Mouse (Mus musculus) forebrain, embryonic 13.5 days (tissue): ENCODE results near the gene Lnx1. TPM values are rescaled to one million over a fixed set of nuclear protein-coding genes. Genes with fewer than 3 reads are reported as not detected.

Experiments used
- ATAC-seq: fragments of 200-750 bp; cut with Nextera tagmentation; 2 replicates; pipeline ENCODE4 v1.8.0; 2017
- H3K27ac ChIP-seq: fragments of 300-500 bp; sonication (generic); 2 replicates; pipeline ENCODE4 v1.5.1; 2015; ENCODE audit warnings: inconsistent platforms, mild to moderate bottlenecking, moderate library complexity
- H3K27me3 ChIP-seq: fragments of 300-500 bp; sonication (generic); 2 replicates; pipeline ENCODE4 v1.6.1; 2015; ENCODE audit warnings: mild to moderate bottlenecking, inconsistent platforms
- H3K36me3 ChIP-seq: fragments of 300-500 bp; sonication (generic); 2 replicates; pipeline ENCODE4 v1.6.1; 2015; ENCODE audit warnings: mild to moderate bottlenecking, inconsistent platforms; ENCODE audit not compliant: poor library complexity, severe bottlenecking
- H3K4me1 ChIP-seq: fragments of 300-500 bp; sonication (generic); 2 replicates; pipeline ENCODE4 v1.6.1; 2015; ENCODE audit warnings: inconsistent platforms
- H3K4me2 ChIP-seq: fragments of 300-500 bp; sonication (generic); 2 replicates; pipeline ENCODE4 v1.6.1; 2015; ENCODE audit warnings: inconsistent platforms, mild to moderate bottlenecking, moderate library complexity
- H3K4me3 ChIP-seq: fragments of 300-500 bp; sonication (generic); 2 replicates; pipeline ENCODE4 v1.5.1; 2015; ENCODE audit warnings: mild to moderate bottlenecking, inconsistent platforms
- H3K9ac ChIP-seq: fragments of 300-500 bp; sonication (generic); 2 replicates; pipeline ENCODE4 v1.6.1; 2015; ENCODE audit warnings: mild to moderate bottlenecking, inconsistent platforms
- H3K9me3 ChIP-seq: fragments of 300-500 bp; sonication (generic); replicated peaks from 2 replicates; pipeline ENCODE4 v1.6.1; 2016; ENCODE audit warnings: inconsistent platforms
- WGBS: fragments of 180-500 bp; shearing (Covaris S2); methylation state at CpG from one replicate; pipeline ENCODE4 v1.1.7; 2015; 5-methylcytosine and 5-hydroxymethylcytosine counted together
- polyA plus RNA-seq: library from polyadenylated mRNA; unstranded; fragments of >200 nt; fragmentation: Nextera tagmentation; extraction: Ambion mirVana; gene quantifications from 2 replicates; pipeline ENCODE4 v1.2.1, GENCODE M21; 2015

Gene Lnx1
- polyA plus RNA-seq, 1 experiment from 2014 or later, result 0.97 TPM

DNA sequence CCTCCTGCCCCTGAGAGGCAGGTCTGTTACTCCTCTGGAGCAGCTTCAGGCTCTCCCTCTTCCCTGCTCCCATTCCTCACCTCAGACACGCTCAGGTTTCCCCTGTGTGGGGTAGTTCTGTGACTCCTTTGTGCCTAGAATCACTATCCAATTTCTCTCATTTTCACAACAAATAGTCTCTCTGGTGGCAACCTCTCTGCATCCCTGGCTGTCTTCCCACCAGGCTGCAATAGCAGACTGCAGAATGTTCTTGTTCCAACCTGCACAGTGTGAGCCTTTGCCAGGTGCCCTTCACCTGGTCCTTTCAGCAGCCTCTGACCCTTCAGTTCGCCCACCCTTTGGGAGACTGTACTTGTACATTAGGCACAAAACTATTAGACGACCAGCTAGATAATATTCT is 19.1 kb upstream of the Lnx1 start:
- H3K4me1 ChIP-seq, result peaks cover 15% of the 10 kb centered on the region
- H3K9ac ChIP-seq, result no peak overlapping the region
- H3K4me3 ChIP-seq, result no peak overlapping the region
- WGBS, result 71% methylated on average over 3 of the region's 3 CpGs
- no peak overlapping the region for H3K27ac ChIP-seq
- H3K27me3 ChIP-seq, result no peaks in the 10 kb centered on the region
- H3K36me3 ChIP-seq, result no peaks in the 10 kb centered on the region
- H3K9me3 ChIP-seq, result no peaks in the 10 kb centered on the region
- no peak for ATAC-seq
- H3K4me2 ChIP-seq, result no peak overlapping the region

DNA sequence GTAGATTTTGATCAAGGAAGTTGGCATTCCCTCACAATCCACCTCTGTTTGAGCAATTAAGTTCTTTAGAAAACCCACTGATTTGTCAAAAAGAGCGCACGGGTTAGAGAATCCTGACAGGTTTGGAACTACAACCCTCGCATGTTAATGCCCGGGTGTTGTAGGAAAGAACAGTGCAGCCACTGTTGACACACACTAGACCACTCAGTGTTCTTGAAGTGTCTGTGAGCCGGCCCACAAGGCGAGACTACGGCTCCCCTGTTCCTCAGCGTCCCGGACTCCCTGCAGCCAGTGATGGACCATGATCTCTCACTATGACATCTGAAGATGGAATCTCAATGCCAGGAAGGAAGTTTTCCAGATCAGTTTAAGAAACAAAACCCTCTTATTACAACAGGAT is 17.9 kb upstream of the Lnx1 start:
- no peaks in the 10 kb centered on the region for H3K36me3 ChIP-seq
- no peaks in the 10 kb centered on the region for H3K9me3 ChIP-seq
- no peak overlapping the region for H3K27ac ChIP-seq
- peak overlapping the region; percentile 31 for H3K4me2 ChIP-seq
- no peak for ATAC-seq
- 43% methylated on average over 9 of the region's 9 CpGs for WGBS
- no peak overlapping the region for H3K4me3 ChIP-seq
- H3K27me3 ChIP-seq, result no peaks in the 10 kb centered on the region
- no peak overlapping the region for H3K9ac ChIP-seq
- peaks cover 24% of the 10 kb centered on the region for H3K4me1 ChIP-seq

DNA sequence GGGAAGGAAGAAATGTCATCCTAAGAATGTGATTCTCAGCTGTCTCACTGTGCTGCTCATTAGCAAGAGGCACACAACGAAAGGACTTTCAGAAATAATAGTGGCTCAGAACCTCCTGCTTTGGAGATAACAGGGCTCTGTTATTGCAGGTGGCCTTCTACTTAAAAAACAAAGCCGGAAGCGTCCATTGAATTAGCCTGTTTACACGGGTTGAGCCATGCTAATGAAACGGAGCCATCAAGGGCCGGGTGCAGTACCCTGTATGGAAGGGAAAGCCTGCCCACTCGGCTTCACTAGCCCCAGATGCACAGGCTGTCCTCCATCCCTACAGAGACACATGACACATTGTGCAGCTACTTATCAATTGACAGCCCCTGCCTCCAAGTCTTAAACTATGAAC is 13.5 kb upstream of the Lnx1 start:
- H3K4me1 ChIP-seq, result peaks cover 16% of the 10 kb centered on the region
- no peak overlapping the region for H3K4me3 ChIP-seq
- H3K9me3 ChIP-seq, result no peaks in the 10 kb centered on the region
- H3K9ac ChIP-seq, result no peak overlapping the region
- H3K27me3 ChIP-seq, result no peaks in the 10 kb centered on the region
- whole genome bisulfite sequencing, result 7% methylated on average over 7 of the region's 7 CpGs
- 0 out of 2 replicates have a peak, but pooled peaks have one; percentile 43 for ATAC-seq
- no peaks in the 10 kb centered on the region for H3K36me3 ChIP-seq
- H3K27ac ChIP-seq, result no peak overlapping the region
- H3K4me2 ChIP-seq, result no peak overlapping the region

DNA sequence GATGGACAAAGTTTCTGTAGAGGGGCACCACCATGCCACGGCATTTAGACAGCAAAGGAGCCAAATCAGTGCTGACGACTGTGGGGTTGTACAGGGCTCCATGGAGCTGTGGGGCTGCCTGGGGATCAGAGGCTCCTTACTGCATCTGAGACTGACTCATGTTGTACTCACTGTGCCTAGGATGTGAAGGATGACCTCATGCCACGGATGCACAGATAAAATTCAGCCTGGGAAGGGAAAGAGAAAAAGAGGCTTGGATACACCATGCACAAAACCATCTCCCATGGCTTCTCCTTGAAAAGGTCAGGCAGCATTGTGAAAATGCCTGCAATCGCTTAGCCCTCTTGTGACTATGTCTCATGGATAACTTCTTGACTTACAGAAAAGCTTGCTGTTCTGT is 10.1 kb upstream of the Lnx1 start:
- Histone ChIP-seq H3K36me3 (no peaks in the 10 kb centered on the region), H3K4me2 (no peak overlapping the region), H3K9ac (no peak overlapping the region), H3K27me3 (no peaks in the 10 kb centered on the region), H3K9me3 (no peaks in the 10 kb centered on the region), H3K4me3 (no peak overlapping the region), H3K4me1 (peaks cover 8% of the 10 kb centered on the region; the same call in 1 of the 2 replicates), H3K27ac (no peak overlapping the region)
- no peak for ATAC-seq
- 79% methylated on average over 4 of the region's 4 CpGs for WGBS

DNA sequence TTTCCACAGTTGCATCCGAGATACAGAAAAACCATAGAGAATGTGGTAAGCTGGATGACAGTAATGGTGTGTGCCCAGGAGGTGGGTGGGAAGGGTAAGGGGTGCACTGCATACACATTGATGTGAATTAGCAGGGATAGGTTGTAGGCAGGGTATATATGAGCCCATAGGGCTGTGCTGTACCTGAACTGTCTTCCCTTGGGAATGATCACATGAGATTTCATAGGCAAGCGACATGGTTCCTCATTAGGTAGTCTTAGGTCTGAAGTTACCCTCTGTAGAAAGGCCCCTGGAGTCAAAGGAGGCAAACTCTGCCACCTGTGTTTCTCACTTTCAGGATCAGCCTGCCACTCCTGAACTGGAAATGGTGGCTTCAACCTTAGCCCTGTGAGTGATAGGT is 9.3 kb upstream of the Lnx1 start:
- H3K9ac ChIP-seq, result no peak overlapping the region
- peaks cover 8% of the 10 kb centered on the region; the same call in 1 of the 2 replicates for H3K4me1 ChIP-seq
- no peak overlapping the region for H3K27ac ChIP-seq
- H3K36me3 ChIP-seq, result no peaks in the 10 kb centered on the region
- H3K4me2 ChIP-seq, result no peak overlapping the region
- no peak for ATAC-seq
- H3K27me3 ChIP-seq, result no peaks in the 10 kb centered on the region
- no peak overlapping the region for H3K4me3 ChIP-seq
- WGBS, result 90% methylated on average over 2 of the region's 2 CpGs
- no peaks in the 10 kb centered on the region for H3K9me3 ChIP-seq

DNA sequence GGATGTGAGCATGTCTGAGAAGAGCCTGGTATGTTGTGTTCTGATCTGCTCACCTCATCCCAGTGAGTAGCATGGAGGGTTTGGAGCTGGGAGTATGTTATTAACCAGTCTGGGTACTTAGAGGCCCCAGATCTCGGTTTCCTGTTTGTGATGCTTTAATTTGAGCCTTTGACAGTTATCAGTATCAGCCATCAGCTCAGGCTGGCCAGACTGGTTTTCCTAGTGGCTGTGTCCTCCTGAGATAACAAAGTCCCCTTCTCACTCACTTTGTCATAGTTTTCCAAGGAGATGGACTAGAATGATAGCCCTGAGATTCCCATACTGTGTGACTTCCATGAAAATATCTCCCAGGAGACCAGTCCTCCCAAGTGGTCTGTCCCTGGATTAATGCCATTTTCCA is 8.3 kb upstream of the Lnx1 start:
- ATAC-seq, result no peak
- H3K9ac ChIP-seq, result no peak overlapping the region

DNA sequence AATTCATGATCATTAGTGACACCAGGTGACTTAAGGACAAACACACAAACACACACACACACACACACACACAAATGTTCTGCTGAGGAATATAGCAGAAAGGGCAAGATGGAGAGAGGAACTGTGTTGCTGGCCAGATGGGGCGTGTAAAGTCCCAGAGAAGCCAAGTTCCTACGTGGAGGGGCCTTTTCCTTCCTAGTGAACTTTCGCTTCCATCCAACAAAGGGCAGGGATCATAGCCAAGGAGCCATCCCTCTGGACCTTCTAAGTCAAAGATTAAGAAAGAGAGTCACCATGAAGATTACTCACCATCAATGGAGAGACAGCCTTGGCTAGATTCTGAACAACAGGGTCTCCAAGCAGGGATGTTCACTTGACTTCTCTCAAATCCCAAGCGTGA is 7.5 kb upstream of the Lnx1 start:
- no peak overlapping the region for H3K4me2 ChIP-seq
- ATAC-seq, result no peak
- H3K36me3 ChIP-seq, result no peaks in the 10 kb centered on the region
- WGBS, result 92% methylated on average over 4 of the region's 4 CpGs
- H3K9ac ChIP-seq, result no peak overlapping the region
- H3K27me3 ChIP-seq, result no peaks in the 10 kb centered on the region
- H3K4me1 ChIP-seq, result 0 out of 2 replicates have a peak, but pooled peaks cover under 1% of the 10 kb centered on the region
- H3K4me3 ChIP-seq, result no peak overlapping the region
- H3K27ac ChIP-seq, result no peak overlapping the region
- no peaks in the 10 kb centered on the region for H3K9me3 ChIP-seq

More for the DNA sequence above, 8.3 kb upstream of the Lnx1 start:
- no peak overlapping the region for H3K27ac ChIP-seq
- H3K4me3 ChIP-seq, result no peak overlapping the region
- H3K4me1 ChIP-seq, result 0 out of 2 replicates have a peak, but pooled peaks cover 1% of the 10 kb centered on the region
- H3K27me3 ChIP-seq, result no peaks in the 10 kb centered on the region
- H3K4me2 ChIP-seq, result no peak overlapping the region
- no peaks in the 10 kb centered on the region for H3K9me3 ChIP-seq
- whole genome bisulfite sequencing, result 68% methylated on average over 1 of the region's 1 CpGs
- no peaks in the 10 kb centered on the region for H3K36me3 ChIP-seq

DNA sequence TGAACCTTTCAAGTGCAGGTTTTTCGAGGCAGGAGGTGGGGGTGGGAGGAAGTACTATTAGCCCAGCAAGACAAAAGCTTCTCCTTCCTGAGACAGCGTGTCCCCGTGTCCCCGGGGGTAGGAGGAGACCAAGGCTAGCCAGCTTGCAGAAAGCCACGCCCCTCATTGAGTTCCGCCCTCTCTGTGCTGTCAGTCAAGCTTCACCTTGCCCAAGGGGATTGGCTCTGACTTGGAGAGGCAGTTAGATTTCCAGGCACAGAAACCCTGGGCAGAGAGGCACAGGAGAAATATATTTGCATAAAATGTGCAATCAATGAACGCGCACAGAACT is 1.7 kb upstream of the Lnx1 start:
- Histone ChIP-seq H3K36me3 (no peaks in the 10 kb centered on the region), H3K9me3 (no peaks in the 10 kb centered on the region), H3K4me3 (peak overlapping the region; percentile 40), H3K27me3 (peaks cover 9% of the 10 kb centered on the region), H3K27ac (no peak overlapping the region), H3K4me1 (peaks cover 24% of the 10 kb centered on the region), H3K9ac (0 out of 2 replicates have a peak overlapping the region, but pooled peaks have one; percentile 30), H3K4me2 (peak overlapping the region; percentile 58)
- ATAC-seq, result peak; percentile 98
- under 1% methylated on average over 8 of the region's 8 CpGs for WGBS

DNA sequence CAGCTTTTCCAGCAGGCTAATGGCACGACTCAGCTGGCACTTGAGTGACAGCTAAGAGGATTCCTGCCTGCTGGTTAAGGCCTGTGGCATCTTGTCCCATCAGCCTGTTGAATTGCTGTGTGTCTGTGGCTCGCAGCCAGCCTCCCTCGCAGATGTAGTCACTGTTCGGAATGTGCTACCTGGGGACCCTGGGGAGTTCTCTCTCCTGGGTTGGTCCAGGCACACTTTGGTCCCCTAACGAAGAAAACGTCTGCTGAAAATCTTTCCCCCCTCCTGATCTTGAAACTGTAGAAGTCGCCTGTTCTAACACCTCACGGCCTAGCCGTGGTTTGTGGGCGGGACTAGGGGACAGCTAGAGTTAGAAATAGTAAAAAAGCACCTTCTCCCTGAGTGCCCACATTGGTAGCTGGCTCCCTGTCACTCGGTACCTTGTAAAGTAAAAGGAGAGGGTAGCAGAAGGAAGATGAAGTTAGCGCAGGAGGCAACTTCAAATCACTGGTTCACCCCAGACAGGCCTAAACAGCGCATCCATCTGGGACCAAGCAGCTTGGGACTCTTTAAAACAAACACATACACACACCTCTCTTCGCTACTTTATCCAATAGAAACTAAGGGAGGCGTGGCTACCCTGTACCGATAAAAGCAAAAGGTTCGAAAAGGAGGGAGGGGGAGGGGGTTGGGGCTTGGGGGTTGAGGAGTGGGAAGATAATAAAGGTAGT is 1.2 kb upstream of the Lnx1 start:
- no peaks in the 10 kb centered on the region for H3K9me3 ChIP-seq
- H3K36me3 ChIP-seq, result no peaks in the 10 kb centered on the region
- ATAC-seq, result peak; percentile 86
- H3K4me3 ChIP-seq, result peak overlapping the region; percentile 40
- H3K27me3 ChIP-seq, result peaks cover 9% of the 10 kb centered on the region
- peaks cover 24% of the 10 kb centered on the region for H3K4me1 ChIP-seq
- no peak overlapping the region for H3K27ac ChIP-seq
- 0 out of 2 replicates have a peak overlapping the region, but pooled peaks have one; percentile 30 for H3K9ac ChIP-seq
- 13% methylated on average over 17 of the region's 17 CpGs for WGBS
- peak overlapping the region; percentile 58 for H3K4me2 ChIP-seq

DNA sequence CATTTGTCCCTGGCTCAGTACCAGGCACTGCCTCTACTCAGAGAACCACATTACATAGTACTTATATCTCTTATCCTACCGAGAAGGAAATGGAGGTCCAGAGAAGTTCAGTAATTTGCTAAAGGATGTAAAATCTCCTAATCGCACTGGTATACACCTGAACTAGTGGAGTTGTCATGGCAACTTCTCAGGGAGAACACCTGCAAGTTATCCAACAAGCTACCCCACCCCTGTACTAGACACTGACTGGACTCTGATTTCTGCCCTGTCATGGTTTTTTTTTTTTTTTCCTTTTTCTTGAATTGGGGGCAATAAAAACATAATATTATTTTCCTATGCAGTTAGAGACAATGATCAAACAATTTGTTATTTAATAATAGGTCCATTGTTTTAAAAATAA is 1.8 kb downstream of the Lnx1 start:
- no peak overlapping the region for H3K27ac ChIP-seq
- ATAC-seq, result no peak
- H3K4me2 ChIP-seq, result no peak overlapping the region
- 83% methylated on average over 2 of the region's 2 CpGs for WGBS
- peaks cover 9% of the 10 kb centered on the region for H3K27me3 ChIP-seq
- H3K4me3 ChIP-seq, result no peak overlapping the region
- H3K9me3 ChIP-seq, result no peaks in the 10 kb centered on the region
- H3K4me1 ChIP-seq, result peaks cover 24% of the 10 kb centered on the region
- H3K9ac ChIP-seq, result no peak overlapping the region
- H3K36me3 ChIP-seq, result no peaks in the 10 kb centered on the region

DNA sequence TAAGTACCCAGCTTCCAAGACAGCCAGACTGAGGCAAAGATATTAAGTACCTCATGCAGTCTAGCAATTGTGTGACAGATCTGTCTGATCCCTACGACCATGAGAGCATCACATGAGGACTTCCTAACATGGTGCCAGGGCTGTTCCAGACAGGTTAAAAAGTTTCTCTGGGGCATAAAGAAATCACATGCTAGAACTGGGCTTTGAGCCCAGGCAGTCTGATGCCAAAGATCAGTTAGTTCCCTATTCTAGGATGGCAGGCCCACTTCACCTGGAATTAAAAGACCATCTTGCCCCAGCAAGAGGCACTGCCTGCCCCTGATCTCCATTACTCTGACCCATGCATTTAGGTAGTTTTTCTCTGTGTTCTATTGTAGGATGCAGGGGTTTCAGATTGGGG is 3.0 kb downstream of the Lnx1 start:
- no peaks in the 10 kb centered on the region for H3K9me3 ChIP-seq
- H3K9ac ChIP-seq, result no peak overlapping the region
- H3K27ac ChIP-seq, result no peak overlapping the region
- 95% methylated on average over 1 of the region's 1 CpGs for WGBS
- no peak for ATAC-seq
- no peak overlapping the region for H3K4me3 ChIP-seq
- H3K4me1 ChIP-seq, result peaks cover 18% of the 10 kb centered on the region
- H3K36me3 ChIP-seq, result no peaks in the 10 kb centered on the region
- no peak overlapping the region for H3K4me2 ChIP-seq
- H3K27me3 ChIP-seq, result peaks cover 9% of the 10 kb centered on the region

DNA sequence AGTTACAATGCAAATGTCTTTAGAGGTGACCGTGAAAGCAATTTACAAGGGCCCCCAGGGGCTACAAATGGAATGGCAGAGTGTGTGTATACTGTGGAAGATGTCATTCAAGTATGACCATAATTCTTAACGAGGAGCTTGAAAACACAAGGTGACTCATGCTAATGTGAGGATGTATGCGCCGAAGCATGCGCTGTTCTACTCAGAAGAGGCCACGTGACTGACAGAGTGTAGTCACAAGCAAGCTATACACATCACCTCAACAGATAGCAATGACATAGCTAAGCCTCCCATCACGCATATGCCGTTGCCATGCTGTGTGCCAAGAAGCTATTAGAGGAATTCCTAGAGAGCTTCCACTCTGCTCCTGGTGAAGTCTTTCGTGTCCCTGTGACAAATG is 5.2 kb downstream of the Lnx1 start:
- no peak overlapping the region for H3K27ac ChIP-seq
- no peak overlapping the region for H3K4me3 ChIP-seq
- 84% methylated on average over 9 of the region's 9 CpGs for WGBS
- ATAC-seq, result no peak
- H3K9ac ChIP-seq, result no peak overlapping the region
- H3K9me3 ChIP-seq, result no peaks in the 10 kb centered on the region
- 0 out of 2 replicates have a peak, but pooled peaks cover 6% of the 10 kb centered on the region for H3K4me1 ChIP-seq
- no peak overlapping the region for H3K4me2 ChIP-seq
- H3K36me3 ChIP-seq, result no peaks in the 10 kb centered on the region
- H3K27me3 ChIP-seq, result peaks cover under 1% of the 10 kb centered on the region; the same call in 1 of the 2 replicates

DNA sequence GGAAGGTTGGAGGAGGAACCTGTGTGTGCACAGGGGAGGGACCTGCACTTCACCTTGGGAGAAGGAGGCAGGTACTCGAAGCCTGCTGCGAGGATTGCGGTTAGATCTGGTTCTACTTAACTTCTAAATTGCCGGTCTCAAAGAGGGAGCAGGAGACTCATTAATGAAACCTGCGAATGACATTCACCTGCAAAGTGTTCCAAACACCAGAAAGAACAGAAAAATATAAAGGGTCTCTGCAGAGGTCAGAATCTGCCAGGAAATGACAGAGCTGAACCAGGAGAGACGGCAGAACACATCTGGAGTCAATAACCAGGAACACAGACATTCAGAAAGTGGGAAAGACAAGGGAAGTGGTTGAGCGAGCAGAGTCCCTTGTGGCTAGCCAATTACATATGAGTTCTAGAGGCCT is 8.3 kb downstream of the Lnx1 start:
- no peak overlapping the region for H3K27ac ChIP-seq
- H3K9ac ChIP-seq, result no peak overlapping the region
- ATAC-seq, result no peak
- H3K9me3 ChIP-seq, result no peaks in the 10 kb centered on the region
- 93% methylated on average over 7 of the region's 7 CpGs for WGBS
- H3K4me2 ChIP-seq, result no peak overlapping the region
- no peaks in the 10 kb centered on the region for H3K4me1 ChIP-seq
- H3K36me3 ChIP-seq, result no peaks in the 10 kb centered on the region
- H3K27me3 ChIP-seq, result no peaks in the 10 kb centered on the region
- H3K4me3 ChIP-seq, result no peak overlapping the region
